Mouse (Mus musculus) frontal cortex, postnatal 36 days (tissue): ENCODE measurements around the gene Ksr2.
A peak's percentile ranks its signal among the peaks of the same experiment; 100 is the strongest.

Experiments used
- DNase-seq, 2 experiments: peaks; one replicate each; pipeline ENCODE4 v3.0.0; 2022; ENCODE audit warnings: low spot score in 2 of 2

The Ksr2 gene

GRCm38 (mm10) chr5:117482013-117482412, 68.2 kb downstream of the Ksr2 start:
- DNase-seq: no peak

GRCm38 (mm10) chr5:117485411-117485810, 71.6 kb downstream of the Ksr2 start:
- DNase-seq: no peak

- no peak for DNase-seq
These were observed 72.3 kb downstream of the Ksr2 start for GRCm38 (mm10) chr5:117486092-117486491.

- DNase-seq: no peak
These were observed 74.4 kb downstream of the Ksr2 start for GRCm38 (mm10) chr5:117488155-117488554.

GRCm38 (mm10) chr5:117488670-117489325, 75.0 kb downstream of the Ksr2 start:
- no peak for DNase-seq

GRCm38 (mm10) chr5:117492933-117493863, 79.4 kb downstream of the Ksr2 start:
- peak; percentile 54 to 70 for DNase-seq

- peak; percentile 54 to 85 for DNase-seq
These were observed 80.1 kb downstream of the Ksr2 start for GRCm38 (mm10) chr5:117493947-117494346.

- DNase-seq: no peak
These were observed 83.3 kb downstream of the Ksr2 start for GRCm38 (mm10) chr5:117497084-117497483.

- DNase-seq: no peak
These were observed 88.8 kb downstream of the Ksr2 start for GRCm38 (mm10) chr5:117502611-117503010.

- DNase-seq: no peak
These were observed 90.6 kb downstream of the Ksr2 start for GRCm38 (mm10) chr5:117504431-117504830.

- peak; percentile 72 to 84 for DNase-seq
These were observed 91.4 kb downstream of the Ksr2 start for GRCm38 (mm10) chr5:117505204-117505603.

GRCm38 (mm10) chr5:117505769-117506168, 92.0 kb downstream of the Ksr2 start:
- DNase-seq: no peak

GRCm38 (mm10) chr5:117506406-117506805, 92.6 kb downstream of the Ksr2 start:
- peak; percentile 33 to 59 for DNase-seq

GRCm38 (mm10) chr5:117509511-117510375, 95.9 kb downstream of the Ksr2 start:
- DNase-seq: peak in 1 of 2 experiments; percentile 47

- DNase-seq: no peak
These were observed 97.1 kb downstream of the Ksr2 start for GRCm38 (mm10) chr5:117510864-117511263.

- no peak for DNase-seq
These were observed 101.6 kb downstream of the Ksr2 start for GRCm38 (mm10) chr5:117515396-117515795.

- no peak for DNase-seq
These were observed 102.1 kb downstream of the Ksr2 start for GRCm38 (mm10) chr5:117515861-117516260.

- DNase-seq: peak; percentile 68 to 74
These were observed 102.8 kb downstream of the Ksr2 start for GRCm38 (mm10) chr5:117516597-117516996.

- DNase-seq: no peak
These were observed 106.2 kb downstream of the Ksr2 start for GRCm38 (mm10) chr5:117519858-117520495.

- no peak for DNase-seq
These were observed 107.4 kb downstream of the Ksr2 start for GRCm38 (mm10) chr5:117521156-117521555.

GRCm38 (mm10) chr5:117521701-117522100, 107.9 kb downstream of the Ksr2 start:
- DNase-seq: no peak
